Mouse (Mus musculus): ENCODE data around the gene Uchl1.

GRCm38 (mm10) chr5:66627805-66628204 lies 48.1 kb upstream of the Uchl1 start:
- TF ChIP-seq CTCF (IDR thresholded peaks at IDR 0.05; ENCODE audit: low read depth) (no peak), EP300 (IDR thresholded peaks at IDR 0.05; ENCODE audit: low read depth) (no peak)
